Comparison of ENCODE assay signal across 29 mouse cellular contexts in genomic region chr17:52303320-52303719, GRCm38 (mm10).
DNase-seq lines count a peak whose midpoint lies in the region; ATAC-seq and TF ChIP-seq lines count a peak whose summit lies in the region.
"Had no signal": no experiment of that assay in that cellular context is flagged by ENCODE, and none has a peak within 500 bp of the region (broad histone marks: within the 10 kb centered on the region; RNA-seq: fewer than 3 reads in every experiment).

No protein-coding gene starts in this region.

- no peak overlapping the region for H3K4me3 ChIP-seq in thymus, adult 2 months (ENCODE audit: control insufficient read depth, insufficient read depth, low read length)
- H3K4me3 ChIP-seq in midbrain, postnatal 0 days (ENCODE audit: low read depth, low read length), result no peak overlapping the region
- H3K4me3 ChIP-seq: embryonic facial prominence, embryonic 12.5 days; embryonic facial prominence, embryonic 15.5 days; forebrain, embryonic 15.5 days; heart, adult 2 months; heart, embryonic 10.5 days; heart, embryonic 13.5 days; hindbrain, embryonic 12.5 days; hindbrain, embryonic 15.5 days; intestine, embryonic 15.5 days had no signal

- H3K27ac ChIP-seq in thymus, adult 2 months (ENCODE audit: control insufficient read depth, insufficient read depth, low read length), result peak overlapping the region; percentile 88
- H3K27ac ChIP-seq in midbrain, postnatal 0 days (ENCODE audit: low read depth, low read length), result no peak overlapping the region
- H3K27ac ChIP-seq: embryonic facial prominence, embryonic 12.5 days; embryonic facial prominence, embryonic 15.5 days; forebrain, embryonic 15.5 days; heart, adult 2 months; heart, embryonic 10.5 days; heart, embryonic 13.5 days; hindbrain, embryonic 12.5 days; hindbrain, embryonic 15.5 days; intestine, embryonic 15.5 days had no signal

- H3K9me3 ChIP-seq in midbrain, postnatal 0 days (ENCODE audit: low read length), result no peaks in the 10 kb centered on the region
- H3K9me3 ChIP-seq: embryonic facial prominence, embryonic 12.5 days; embryonic facial prominence, embryonic 15.5 days; forebrain, embryonic 15.5 days; heart, embryonic 10.5 days; heart, embryonic 13.5 days; hindbrain, embryonic 12.5 days; hindbrain, embryonic 15.5 days; intestine, embryonic 15.5 days had no signal

- no peak for TF ChIP-seq POLR2A in thymus, adult 2 months (IDR thresholded peaks at IDR 0.05; ENCODE audit: control insufficient read depth, extremely low read depth, insufficient read depth, low read length, poor library complexity)

- H3K4me2 ChIP-seq in midbrain, postnatal 0 days (ENCODE audit: low read depth, low read length, poor library complexity, severe bottlenecking), result no peak overlapping the region
- H3K4me2 ChIP-seq: embryonic facial prominence, embryonic 12.5 days; embryonic facial prominence, embryonic 15.5 days; forebrain, embryonic 15.5 days; heart, embryonic 13.5 days; hindbrain, embryonic 12.5 days; hindbrain, embryonic 15.5 days; intestine, embryonic 15.5 days had no signal

- DNase-seq in thymus, adult 2 months, result peak; percentile 49
- no peak for DNase-seq in thymus, postnatal 4 days
- peak; percentile 27 for DNase-seq in naive thymus-derived CD4-positive, alpha-beta T cell, adult 2 months (ENCODE audit: low read depth)
- peak; percentile 40 to 45 for DNase-seq in thymus, postnatal 10 days (ENCODE audit: low spot score in 2 of 2)
- DNase-seq in spleen, postnatal 10 days (ENCODE audit: low spot score in 2 of 2), result no peak
- no peak for DNase-seq in MN1 (ENCODE audit: low spot score)
- DNase-seq in midbrain, postnatal 0 days (ENCODE audit: low spot score), result no peak
- DNase-seq: adrenal gland, postnatal 10 days; adrenal gland, postnatal 36 days; cerebellum, adult 11 months; cerebellum, adult 2 months; cerebellum, adult 9-11 months; cerebellum, postnatal 25 days; gastrocnemius, postnatal 10 days; gastrocnemius, postnatal 36 days; heart, adult 2 months; heart, postnatal 14 days; heart, postnatal 4 days had no signal

- no peak for TF ChIP-seq CTCF in thymus, adult 2 months (IDR thresholded peaks at IDR 0.05; ENCODE audit: borderline replicate concordance, control insufficient read depth, extremely low read depth, insufficient read depth, low read length, poor library complexity)
- no peak for TF ChIP-seq CTCF in midbrain, postnatal 0 days (IDR thresholded peaks at IDR 0.05)

- H3K27me3 ChIP-seq in thymus, adult 2 months (ENCODE audit: control insufficient read depth, insufficient read depth, low read length), result no peaks in the 10 kb centered on the region
- no peaks in the 10 kb centered on the region for H3K27me3 ChIP-seq in midbrain, postnatal 0 days (ENCODE audit: insufficient read depth, low read length)
- H3K27me3 ChIP-seq: CH12.LX; embryonic facial prominence, embryonic 12.5 days; embryonic facial prominence, embryonic 15.5 days; forebrain, embryonic 15.5 days; heart, embryonic 13.5 days; hindbrain, embryonic 12.5 days; hindbrain, embryonic 15.5 days; intestine, embryonic 15.5 days had no signal

- no peaks in the 10 kb centered on the region for H3K36me3 ChIP-seq in thymus, adult 2 months (ENCODE audit: control insufficient read depth, insufficient read depth, low read length)
- H3K36me3 ChIP-seq in midbrain, postnatal 0 days (ENCODE audit: insufficient read depth, low read length), result no peaks in the 10 kb centered on the region
- H3K36me3 ChIP-seq: embryonic facial prominence, embryonic 12.5 days; embryonic facial prominence, embryonic 15.5 days; forebrain, embryonic 15.5 days; G1E; heart, embryonic 10.5 days; heart, embryonic 13.5 days; hindbrain, embryonic 12.5 days; hindbrain, embryonic 15.5 days; intestine, embryonic 15.5 days had no signal

- no peak for ATAC-seq in midbrain, postnatal 0 days (ENCODE audit: low FRiP score)
- ATAC-seq: activated CD4-positive, CD25-positive, alpha-beta regulatory T cell, adult 4 months; forebrain, embryonic 15.5 days; intestine, embryonic 15.5 days had no signal

- 74% methylated on average over 4 of the region's 4 CpGs for WGBS in thymus, adult 2 months
- WGBS in midbrain, postnatal 0 days, result 91% methylated on average over 4 of the region's 4 CpGs

- peaks cover 23% of the 10 kb centered on the region for H3K4me1 ChIP-seq in thymus, adult 2 months (replicated peaks; ENCODE audit: control insufficient read depth, insufficient read depth, low read length)
- H3K4me1 ChIP-seq in midbrain, postnatal 0 days (ENCODE audit: insufficient read depth, low read length), result no peaks in the 10 kb centered on the region
- H3K4me1 ChIP-seq: embryonic facial prominence, embryonic 12.5 days; embryonic facial prominence, embryonic 15.5 days; forebrain, embryonic 15.5 days; heart, embryonic 10.5 days; heart, embryonic 13.5 days; hindbrain, embryonic 12.5 days; hindbrain, embryonic 15.5 days; intestine, embryonic 15.5 days had no signal

- no peak overlapping the region for H3K9ac ChIP-seq in midbrain, postnatal 0 days (replicated peaks; ENCODE audit: low read length, poor library complexity, severe bottlenecking)
- H3K9ac ChIP-seq: embryonic facial prominence, embryonic 12.5 days; embryonic facial prominence, embryonic 15.5 days; forebrain, embryonic 15.5 days; heart, embryonic 13.5 days; hindbrain, embryonic 12.5 days; hindbrain, embryonic 15.5 days; intestine, embryonic 15.5 days had no signal

Comparison
In these comparisons a context has a peak if more than half of its experiments do, and no peak if none do; other contexts are left out.
1. DNase-seq: peak in thymus, adult 2 months (single experiment), naive thymus-derived CD4-positive, alpha-beta T cell, adult 2 months (single experiment) and thymus, postnatal 10 days (2 of 2); none in thymus, postnatal 4 days (single experiment), spleen, postnatal 10 days (0 of 2), MN1 (single experiment) and midbrain, postnatal 0 days (single experiment).